Mouse (Mus musculus) neural tube, embryonic 10.5 days (tissue): ENCODE measurements around the gene Hyal1.
"Not testable (repeated sequence)": the region's sequence is repeated elsewhere in the genome, so short reads cannot be mapped to it uniquely, and the experiment has no call there.

Experiments used
- DNase-seq: peaks from one replicate; pipeline ENCODE4 v3.0.0-alpha.2; 2017; ENCODE audit warnings: low spot score; ENCODE audit errors: extremely low spot score

Hyal1 gene

GRCm38 (mm10) chr9:107571534-107572326, 5.0 kb upstream of the Hyal1 start:
- DNase-seq, result no peak

GRCm38 (mm10) chr9:107572327-107572662, 4.4 kb upstream of the Hyal1 start:
- DNase-seq, result no peak

- not testable (repeated sequence) for DNase-seq
Measured at GRCm38 (mm10) chr9:107573774-107574173, 3.0 kb upstream of the Hyal1 start.

GRCm38 (mm10) chr9:107575579-107576356, 959 bp upstream of the Hyal1 start:
- DNase-seq, result no peak

GRCm38 (mm10) chr9:107577871-107578270, 1.1 kb downstream of the Hyal1 start:
- no peak for DNase-seq

GRCm38 (mm10) chr9:107578587-107578986, 1.9 kb downstream of the Hyal1 start, which contains the start of gene Naa80:
Gene Naa80, plus strand, starts transcription at chr9:107578887.
- DNase-seq, result no peak

GRCm38 (mm10) chr9:107579023-107579900, 2.5 kb downstream of the Hyal1 start:
- no peak for DNase-seq

GRCm38 (mm10) chr9:107580501-107581317, 4.0 kb downstream of the Hyal1 start, which contains the start of gene Hyal3:
Gene Hyal3, plus strand, starts transcription at chr9:107580818.
- peak; percentile 77 for DNase-seq

GRCm38 (mm10) chr9:107581584-107581983, 4.9 kb downstream of the Hyal1 start:
- no peak for DNase-seq

- no peak for DNase-seq
Measured at GRCm38 (mm10) chr9:107582509-107583062, 5.9 kb downstream of the Hyal1 start.

GRCm38 (mm10) chr9:107583174-107583573, 6.4 kb downstream of the Hyal1 start:
- no peak for DNase-seq

GRCm38 (mm10) chr9:107586504-107586903, 9.8 kb downstream of the Hyal1 start:
- DNase-seq, result no peak

- peak; percentile 90 for DNase-seq
Measured at GRCm38 (mm10) chr9:107586974-107587832, 10.5 kb downstream of the Hyal1 start, which contains the start of gene Ifrd2. Gene Ifrd2, plus strand, starts transcription at chr9:107587642.

GRCm38 (mm10) chr9:107587833-107588639, 11.3 kb downstream of the Hyal1 start:
- DNase-seq, result no peak

GRCm38 (mm10) chr9:107590058-107590772, 13.5 kb downstream of the Hyal1 start:
- no peak for DNase-seq

- DNase-seq, result no peak
Measured at GRCm38 (mm10) chr9:107590773-107591060, 14.0 kb downstream of the Hyal1 start.

- DNase-seq, result no peak
Measured at GRCm38 (mm10) chr9:107593101-107593976, 16.6 kb downstream of the Hyal1 start.
